ENCODE assay signal across 14 mouse cellular contexts in genomic region chr1:155056166-155056565, GRCm38 (mm10). TPM values are rescaled to one million over a fixed set of nuclear protein-coding genes. Genes with fewer than 3 reads are reported as not detected.
DNase-seq lines count a peak whose midpoint lies in the region; ATAC-seq and TF ChIP-seq lines count a peak whose summit lies in the region.
"Had no signal": no experiment of that assay in that cellular context is flagged by ENCODE, and none has a peak within 500 bp of the region (broad histone marks: within the 10 kb centered on the region; RNA-seq: fewer than 3 reads in every experiment).

No protein-coding gene starts in this region.

- no peak for ATAC-seq in embryonic facial prominence, embryonic 14.5 days (ENCODE audit: low read depth)
- no peak for ATAC-seq in frontal cortex, adult (ENCODE audit: low TSS enrichment)
- ATAC-seq: liver, embryonic 12.5 days had no signal

- no peak overlapping the region for H3K9ac ChIP-seq in embryonic facial prominence, embryonic 14.5 days (ENCODE audit: low read depth, low read length)
- H3K9ac ChIP-seq: heart, embryonic 12.5 days; liver, embryonic 12.5 days had no signal

- H3K9me3 ChIP-seq in embryonic facial prominence, embryonic 14.5 days (ENCODE audit: control insufficient read depth, low read length): no peaks in the 10 kb centered on the region
- no peaks in the 10 kb centered on the region for H3K9me3 ChIP-seq in embryonic facial prominence, embryonic 10.5 days
- H3K9me3 ChIP-seq: heart, embryonic 12.5 days; liver, embryonic 12.5 days had no signal

- peak; percentile 69 for DNase-seq in embryonic facial prominence, embryonic 14.5 days (ENCODE audit: low spot score)
- no peak for DNase-seq in embryonic facial prominence, embryonic 10.5 days (ENCODE audit: low spot score)
- DNase-seq in spleen, adult 2 months (ENCODE audit: low read depth in 1 of 2, low spot score in 2 of 2): no peak
- no peak for DNase-seq in spleen, postnatal 14 days (ENCODE audit: low spot score in 2 of 2)
- peak; percentile 51 for DNase-seq in induced T-regulatory cell, adult 2 months (ENCODE audit: low read depth)
- DNase-seq in gastrocnemius, adult 2 months: no peak
- DNase-seq in right cerebral cortex, postnatal 25 days: no peak
- DNase-seq: adrenal gland, postnatal 25 days; cerebellum, adult 11-12 months; layer of hippocampus, adult 9-11 months; right cerebral cortex, postnatal 4 days had no signal

- no peak for TF ChIP-seq POLR2A in spleen, adult 2 months (IDR thresholded peaks at IDR 0.05; ENCODE audit: low read depth, low read length)

- WGBS in embryonic facial prominence, embryonic 14.5 days: 84% methylated on average over 1 of the region's 1 CpGs
- 92% methylated on average over 1 of the region's 1 CpGs for WGBS in embryonic facial prominence, embryonic 10.5 days
- whole genome bisulfite sequencing in spleen, adult 2 months: 91% methylated on average over 1 of the region's 1 CpGs

- H3K36me3 ChIP-seq in embryonic facial prominence, embryonic 14.5 days (ENCODE audit: control insufficient read depth, insufficient read depth, low read length): no peaks in the 10 kb centered on the region
- no peaks in the 10 kb centered on the region for H3K36me3 ChIP-seq in embryonic facial prominence, embryonic 10.5 days (replicated peaks)
- no peaks in the 10 kb centered on the region for H3K36me3 ChIP-seq in spleen, adult 2 months (ENCODE audit: control insufficient read depth, insufficient read depth, low read length)
- H3K36me3 ChIP-seq: heart, embryonic 12.5 days; liver, embryonic 12.5 days had no signal

- no peaks in the 10 kb centered on the region for H3K27me3 ChIP-seq in embryonic facial prominence, embryonic 14.5 days (replicated peaks; ENCODE audit: control insufficient read depth, insufficient read depth, low read length)
- H3K27me3 ChIP-seq in embryonic facial prominence, embryonic 10.5 days (replicated peaks; ENCODE audit: low read depth, poor library complexity, severe bottlenecking): peaks cover 12% of the 10 kb centered on the region; the same call in 1 of the 2 replicates
- H3K27me3 ChIP-seq in spleen, adult 2 months (ENCODE audit: control insufficient read depth, insufficient read depth, low read length): no peaks in the 10 kb centered on the region
- H3K27me3 ChIP-seq: heart, embryonic 12.5 days; liver, embryonic 12.5 days had no signal

- peaks cover 49% of the 10 kb centered on the region for H3K4me1 ChIP-seq in embryonic facial prominence, embryonic 14.5 days (ENCODE audit: control insufficient read depth, insufficient read depth, low read length)
- H3K4me1 ChIP-seq in embryonic facial prominence, embryonic 10.5 days: peaks cover 63% of the 10 kb centered on the region
- peaks cover 66% of the 10 kb centered on the region; the same call in 1 of the 2 replicates for H3K4me1 ChIP-seq in spleen, adult 2 months (ENCODE audit: control insufficient read depth, insufficient read depth, insufficient read length)

- H3K4me2 ChIP-seq in embryonic facial prominence, embryonic 14.5 days (ENCODE audit: low read depth, low read length): no peak overlapping the region
- H3K4me2 ChIP-seq: heart, embryonic 12.5 days; liver, embryonic 12.5 days had no signal

- H3K4me3 ChIP-seq in embryonic facial prominence, embryonic 14.5 days (ENCODE audit: low read depth, low read length): no peak overlapping the region
- no peak overlapping the region for H3K4me3 ChIP-seq in embryonic facial prominence, embryonic 10.5 days
- H3K4me3 ChIP-seq in spleen, adult 2 months (ENCODE audit: extremely low read depth, insufficient read depth, insufficient read length): no peak overlapping the region
- H3K4me3 ChIP-seq in gastrocnemius, adult 2 months: no peak overlapping the region
- H3K4me3 ChIP-seq: heart, embryonic 12.5 days; liver, embryonic 12.5 days had no signal

- H3K27ac ChIP-seq in embryonic facial prominence, embryonic 14.5 days (replicated peaks; ENCODE audit: low read depth, low read length): no peak overlapping the region
- no peak overlapping the region; the same call in 1 of the 2 replicates for H3K27ac ChIP-seq in embryonic facial prominence, embryonic 10.5 days (replicated peaks)
- peak overlapping the region; percentile 77 for H3K27ac ChIP-seq in spleen, adult 2 months (ENCODE audit: insufficient read depth, low read length)
- no peak overlapping the region for H3K27ac ChIP-seq in gastrocnemius, adult 2 months
- H3K27ac ChIP-seq: liver, embryonic 12.5 days had no signal

- no peak for TF ChIP-seq CTCF in spleen, adult 2 months (IDR thresholded peaks at IDR 0.05; ENCODE audit: extremely low read depth, insufficient read depth, insufficient read length, insufficient replicate concordance)
- TF ChIP-seq CTCF in gastrocnemius, adult 2 months (IDR thresholded peaks at IDR 0.05): no peak

- intact Hi-C loops in gastrocnemius, adult 2 months (cut with DNase I): loop anchor here (10.0 kb wide), 1 partner anchor 479 kb away; no protein-coding TSS in a partner anchor

RNA-seq across cellular contexts. Expression of gene Ier5, which starts 43.3 kb away (rescaled TPM):
- 9.9 and 11.0 TPM in 2 replicates for polyA plus RNA-seq in embryonic facial prominence, embryonic 14.5 days (2014; fragmentation: Nextera tagmentation; extraction: Ambion mirVana)
- 4.4 TPM in 2 replicates for polyA plus RNA-seq in embryonic facial prominence, embryonic 10.5 days (2016; fragmentation: Nextera tagmentation; extraction: Ambion mirVana)
- polyA plus RNA-seq in spleen, adult 2 months (2012; rRNA removed): 47.7 and 82.0 TPM in 2 replicates
- total RNA-seq in gastrocnemius, adult 2 months (2021): 1 to 10 TPM; 4.6 to 4.7 TPM

Comparison
In these comparisons a context has a peak if more than half of its experiments do, and no peak if none do; other contexts are left out.
1. DNase-seq: peak in embryonic facial prominence, embryonic 14.5 days (single experiment) and induced T-regulatory cell, adult 2 months (single experiment); none in embryonic facial prominence, embryonic 10.5 days (single experiment), spleen, adult 2 months (0 of 2), spleen, postnatal 14 days (0 of 2), gastrocnemius, adult 2 months (single experiment) and right cerebral cortex, postnatal 25 days (single experiment).